ENCODE assay signal across 12 mouse cellular contexts in the genomic region with DNA sequence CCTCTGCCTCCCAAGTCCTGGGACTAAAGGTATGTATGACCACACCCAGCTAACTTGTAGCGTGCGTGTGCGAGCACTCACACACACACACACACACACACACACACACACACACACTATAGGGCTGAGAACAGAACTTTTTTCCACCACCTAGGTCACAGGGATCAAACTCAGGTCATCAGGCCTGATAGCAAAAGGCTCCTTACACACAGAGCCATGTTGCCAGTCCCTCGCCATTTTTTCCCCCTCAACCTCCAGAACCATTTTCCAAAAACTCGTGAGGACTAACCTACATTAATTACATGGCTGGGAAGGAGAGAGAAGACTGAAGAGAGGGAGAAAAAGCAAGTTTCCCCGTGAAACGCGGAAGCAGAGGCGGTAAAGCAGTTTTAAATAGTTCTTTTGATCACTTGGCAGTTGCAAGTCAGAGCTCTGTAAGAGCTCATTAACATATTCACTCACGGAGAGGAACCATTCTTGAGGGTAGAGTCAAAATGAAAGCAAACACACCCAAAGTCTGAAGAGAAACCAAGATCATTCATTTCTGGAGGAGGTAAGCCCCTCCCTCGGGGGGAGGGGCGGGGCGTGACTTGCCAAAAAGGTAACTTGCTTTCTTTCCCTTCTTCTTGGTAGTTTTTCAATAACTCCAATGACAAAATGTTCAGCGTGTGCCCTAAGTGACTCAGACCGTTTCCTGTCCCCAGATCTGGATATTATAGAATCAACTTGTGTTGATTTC.
DNase-seq lines count a peak whose midpoint lies in the region; ATAC-seq lines count a peak whose summit lies in the region.
"Had no signal": no experiment of that assay in that cellular context is flagged by ENCODE, and none has a peak within 500 bp of the region (broad histone marks: within the 10 kb centered on the region; RNA-seq: fewer than 3 reads in every experiment).

No protein-coding gene starts in this region.

- peak; percentile 75 to 81 for ATAC-seq in hematopoietic stem cell, adult 5-6 weeks (replicated peaks in 1 of 2; ENCODE audit: insufficient read depth in 1 of 2, low FRiP score in 2 of 2, low TSS enrichment in 1 of 2, low read depth in 1 of 2, poor library complexity in 2 of 2, severe bottlenecking in 2 of 2)
- ATAC-seq: intestine, embryonic 15.5 days; Patski had no signal

- DNase-seq in B cell, adult 2 months: peak; percentile 68 to 73
- peak; percentile 68 for DNase-seq in ES-CJ7 (ENCODE audit: low read depth, low spot score)
- DNase-seq in naive thymus-derived CD4-positive, alpha-beta T cell, adult 2 months (ENCODE audit: low read depth): peak; percentile 82
- no peak for DNase-seq in heart, postnatal 4 days
- DNase-seq in cerebellum, adult 9-10 months: no peak
- no peak for DNase-seq in embryo, embryonic 10.5 days (ENCODE audit: low spot score)
- no peak for DNase-seq in frontal cortex, adult 2 months (ENCODE audit: extremely low spot score in 1 of 2, low spot score in 1 of 2)
- DNase-seq: cerebellum, postnatal 10 days; gastrocnemius, postnatal 10 days had no signal

Comparison
In these comparisons a context has a peak if more than half of its experiments do, and no peak if none do; other contexts are left out.
1. DNase-seq: peak in B cell, adult 2 months (2 of 2), ES-CJ7 (single experiment) and naive thymus-derived CD4-positive, alpha-beta T cell, adult 2 months (single experiment); none in heart, postnatal 4 days (single experiment), cerebellum, adult 9-10 months (single experiment), embryo, embryonic 10.5 days (single experiment) and frontal cortex, adult 2 months (0 of 2).